Mouse (Mus musculus) brain, adult 2 months (tissue): Measurements from ENCODE around the gene Zfp219.
A peak's percentile ranks its signal among the peaks of the same experiment; 100 is the strongest.

ENCODE experiments used
- DNase-seq: peaks from one replicate; pipeline ENCODE4 v3.0.0; 2011; ENCODE audit warnings: low read depth, low spot score

The Zfp219 gene

DNA sequence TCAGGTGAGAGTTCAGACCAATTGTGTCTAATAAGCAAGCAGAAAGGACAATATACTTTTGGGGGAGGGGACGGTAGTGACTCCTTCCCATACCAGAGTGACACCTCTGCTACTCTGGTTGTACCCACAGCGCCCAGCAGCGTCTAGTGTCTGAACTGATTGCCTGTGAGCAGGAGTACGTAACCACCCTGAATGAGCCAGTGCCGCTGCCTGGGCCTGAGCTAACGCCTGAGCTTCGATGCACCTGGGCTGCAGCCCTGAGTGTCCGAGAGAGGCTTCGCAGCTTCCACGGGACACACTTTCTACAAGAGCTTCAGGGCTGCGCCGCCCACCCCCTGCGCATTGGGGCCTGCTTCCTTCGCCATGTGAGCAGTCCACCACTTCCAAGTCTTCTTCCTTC lies 23.1 kb downstream of the Zfp219 start:
- no peak for DNase-seq

DNA sequence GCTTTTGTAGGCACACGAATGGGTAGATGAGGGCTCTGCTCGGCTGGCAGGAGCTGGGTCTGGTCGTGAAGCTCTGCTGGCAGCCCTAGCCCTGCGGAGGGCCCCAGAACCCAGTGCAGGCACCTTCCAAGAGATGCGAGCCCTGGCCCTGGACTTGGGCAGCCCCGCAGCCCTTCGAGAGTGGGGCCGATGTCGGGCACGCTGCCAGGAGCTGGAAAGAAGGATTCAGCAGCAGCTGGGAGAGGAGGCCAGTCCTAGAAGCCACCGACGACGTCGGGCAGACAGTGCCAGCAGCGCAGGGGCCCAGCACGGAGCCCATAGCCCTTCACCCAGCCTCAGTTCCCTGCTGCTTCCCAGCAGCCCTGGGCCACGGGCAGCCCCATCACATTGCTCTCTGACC lies 23.7 kb downstream of the Zfp219 start:
- no peak for DNase-seq

DNA sequence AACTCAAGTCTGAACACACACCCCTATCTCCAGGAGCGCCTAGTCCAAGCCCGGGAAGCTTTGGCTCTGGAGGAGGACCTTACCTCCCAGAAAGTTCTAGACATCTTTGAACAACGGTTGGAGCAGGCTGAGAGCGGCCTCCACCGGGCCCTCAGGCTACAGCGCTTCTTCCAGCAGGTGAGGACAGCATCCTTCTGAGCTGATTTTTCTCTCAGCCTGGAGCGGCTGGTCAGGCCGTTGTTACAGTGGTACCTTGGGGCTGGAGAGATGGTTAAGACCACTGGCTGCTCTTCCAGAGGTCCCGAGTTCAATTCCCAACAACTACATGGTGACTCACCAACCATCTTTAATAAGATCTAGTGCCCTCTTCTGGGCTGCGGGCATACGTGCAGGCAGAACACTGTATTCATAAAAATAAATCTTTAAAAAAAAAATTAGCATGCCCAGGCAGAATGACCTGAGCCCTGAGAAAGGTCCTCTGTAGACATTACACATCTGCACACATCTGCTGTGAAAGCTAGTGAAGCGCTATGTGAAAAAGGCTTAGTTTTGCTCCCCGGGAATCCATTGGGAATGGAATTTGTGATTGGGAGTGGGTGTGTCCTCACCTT lies 24.2 kb downstream of the Zfp219 start:
- no peak for DNase-seq

DNA sequence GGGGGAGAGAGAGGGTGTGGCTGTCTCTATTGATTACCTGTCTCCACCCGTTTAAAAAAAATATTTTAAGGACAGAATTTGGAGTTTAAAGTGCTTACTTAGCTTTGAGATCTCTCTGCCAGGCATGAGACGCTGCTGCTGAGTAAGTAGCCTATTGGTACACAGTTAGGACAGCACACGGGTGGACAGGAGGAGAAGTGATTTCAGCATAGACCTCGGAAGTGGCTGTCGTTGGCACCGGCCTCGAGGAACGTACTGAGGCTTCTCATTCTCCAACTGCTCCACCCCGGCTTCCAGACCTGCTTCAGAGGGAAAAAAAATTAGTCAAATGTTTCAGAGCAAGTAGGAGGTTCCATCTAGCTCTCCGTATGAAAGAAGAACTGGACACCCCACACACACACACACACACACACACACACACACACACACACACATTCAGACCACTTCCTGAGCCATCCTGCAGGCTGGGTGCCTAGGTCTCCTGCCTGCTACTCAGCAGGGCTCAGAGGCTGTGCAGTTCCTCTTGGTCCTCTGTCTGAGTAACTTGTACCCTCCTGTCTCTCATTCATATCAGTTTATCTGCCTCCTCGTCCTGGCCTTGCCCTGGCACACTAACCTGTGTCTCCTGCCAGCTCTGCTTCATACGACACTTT lies 25.2 kb downstream of the Zfp219 start:
- no peak for DNase-seq

DNA sequence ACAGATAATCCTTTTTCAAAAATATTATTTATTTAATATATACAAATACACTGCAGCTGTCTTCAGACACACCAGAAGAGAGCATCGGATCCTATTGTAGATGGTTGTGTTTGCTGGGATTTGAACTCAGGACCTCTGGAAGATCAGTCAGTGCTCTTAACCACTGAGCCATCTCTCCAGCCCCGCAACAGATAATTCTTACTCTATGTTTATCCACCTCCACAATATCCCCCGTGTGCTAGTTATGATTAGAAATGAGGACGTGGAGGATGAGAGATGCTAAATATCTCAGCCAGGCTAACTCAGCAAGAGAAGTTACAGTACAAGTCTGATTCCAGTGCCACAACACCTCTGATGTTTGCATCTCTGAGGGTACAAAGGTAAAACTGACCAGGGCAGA lies 26.1 kb downstream of the Zfp219 start:
- DNase-seq = no peak

DNA sequence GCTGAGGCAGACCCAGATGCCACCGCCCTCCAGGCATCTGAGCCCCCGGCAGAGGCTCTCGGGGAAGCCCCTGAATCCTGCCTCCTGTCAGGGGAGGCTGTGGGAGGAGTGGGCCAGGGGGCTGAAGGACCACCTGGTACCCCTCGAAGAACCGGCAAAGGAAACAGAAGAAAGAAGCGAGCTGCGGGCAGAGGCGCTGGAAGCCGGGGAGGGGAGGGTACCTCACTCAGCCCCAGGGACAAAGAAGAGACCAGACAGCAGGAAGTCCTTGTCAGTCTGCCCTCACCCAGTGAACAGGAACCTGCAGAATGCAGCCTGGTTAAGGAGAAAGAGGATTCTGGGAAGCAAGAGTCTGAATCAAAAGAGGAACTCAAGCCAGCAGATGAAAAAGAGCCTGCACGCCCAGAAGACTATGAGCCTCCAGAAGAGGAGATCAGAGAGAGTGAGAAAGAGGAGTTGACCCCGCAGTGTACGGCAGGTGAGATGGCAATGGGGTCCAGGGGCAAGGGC lies 31.0 kb downstream of the Zfp219 start:
- DNase-seq = no peak

DNA sequence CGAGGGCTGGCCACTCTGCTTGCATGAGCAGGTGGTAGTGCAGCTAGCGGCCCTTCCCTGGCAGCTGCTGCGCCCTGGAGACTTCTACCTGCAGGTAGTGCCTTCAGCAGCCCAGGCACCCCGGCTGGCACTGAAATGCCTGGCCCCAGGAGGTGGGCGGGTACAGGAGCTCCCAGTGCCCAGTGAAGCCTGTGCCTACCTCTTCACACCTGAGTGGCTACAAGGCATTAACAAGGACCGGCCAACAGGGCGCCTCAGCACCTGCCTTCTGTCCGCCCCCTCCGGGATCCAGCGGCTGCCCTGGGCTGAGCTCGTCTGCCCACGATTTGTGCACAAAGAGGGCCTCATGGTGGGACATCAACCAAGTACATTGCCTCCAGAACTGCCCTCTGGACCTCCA lies 31.8 kb downstream of the Zfp219 start:
- DNase-seq = no peak

DNA sequence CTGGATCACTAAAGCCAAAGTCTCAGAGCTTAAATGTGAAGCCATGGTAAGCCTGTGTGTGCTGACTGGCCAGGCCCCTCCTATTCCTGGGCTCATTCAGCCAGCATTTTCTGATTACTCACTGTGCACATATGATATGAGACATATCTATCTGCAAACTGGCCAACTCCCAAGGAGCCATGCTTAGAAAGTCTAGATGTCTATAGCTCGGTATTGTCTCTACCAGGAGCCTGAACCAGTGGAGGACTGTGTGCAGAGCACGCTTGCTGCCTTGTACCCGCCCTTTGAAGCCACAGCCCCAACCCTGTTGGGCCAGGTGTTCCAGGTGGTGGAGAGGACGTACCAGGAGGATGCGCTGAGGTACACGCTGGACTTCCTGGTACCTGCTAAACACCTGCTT lies 33.4 kb downstream of the Zfp219 start:
- no peak for DNase-seq

DNA sequence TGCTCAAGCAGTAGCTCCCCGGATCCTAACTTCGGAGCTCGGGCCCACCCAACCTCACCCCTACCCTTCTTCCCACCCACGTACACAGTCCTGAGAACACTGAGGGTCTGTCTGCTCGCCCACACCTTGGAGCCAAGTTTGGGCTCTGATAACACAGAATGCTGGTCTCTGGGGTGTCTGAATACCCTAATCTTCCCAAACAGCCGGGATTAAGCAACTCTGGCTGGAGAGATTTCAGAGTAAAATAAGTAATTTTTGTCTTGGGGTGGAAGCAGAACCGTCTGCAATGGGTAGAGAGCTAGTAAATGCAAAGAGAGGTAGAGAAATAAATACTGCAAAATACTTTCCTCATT lies 34.4 kb downstream of the Zfp219 start:
- no peak for DNase-seq

DNA sequence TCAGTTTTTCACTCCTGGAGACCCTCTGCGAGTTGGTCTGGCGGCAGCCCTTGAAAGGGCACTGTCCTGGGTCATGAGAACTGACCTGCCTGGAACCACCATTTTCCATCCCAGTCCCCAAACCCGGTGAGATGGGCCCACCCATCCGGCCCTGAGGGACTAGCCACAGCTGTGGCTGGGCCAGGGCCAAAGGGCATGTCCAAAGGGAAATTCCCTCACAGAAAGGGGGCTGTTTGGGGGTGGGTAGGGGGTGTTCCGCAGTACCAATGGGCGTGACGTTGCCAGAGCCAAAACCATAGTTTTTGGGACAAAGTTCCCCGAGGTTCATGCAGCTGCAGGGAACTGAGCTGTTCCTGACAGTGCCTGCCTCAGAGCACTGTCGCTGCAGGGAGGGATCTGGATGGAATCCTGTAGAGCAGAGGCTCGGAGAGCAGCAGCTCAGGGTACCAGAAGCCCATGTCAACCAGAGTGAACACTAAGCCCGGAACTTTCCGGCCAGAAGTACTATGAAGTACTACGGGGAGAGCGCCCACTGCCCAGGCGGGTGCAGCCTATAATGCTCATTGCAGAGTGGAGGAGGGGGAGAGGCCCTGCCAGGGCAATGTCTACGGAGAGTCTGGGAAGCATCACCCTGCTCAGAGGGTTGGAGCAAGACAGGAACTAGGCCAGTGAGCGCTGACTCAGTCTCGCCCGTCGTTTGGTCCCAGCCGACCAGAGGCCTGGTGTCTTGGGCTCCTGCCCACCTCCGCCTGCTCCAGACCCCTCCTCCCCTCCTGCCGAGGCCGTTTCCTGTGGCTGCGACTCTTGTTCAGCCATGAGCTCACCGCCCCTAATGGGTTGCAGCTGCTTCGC lies 35.0 kb downstream of the Zfp219 start:
- DNase-seq = peak; percentile 82

DNA sequence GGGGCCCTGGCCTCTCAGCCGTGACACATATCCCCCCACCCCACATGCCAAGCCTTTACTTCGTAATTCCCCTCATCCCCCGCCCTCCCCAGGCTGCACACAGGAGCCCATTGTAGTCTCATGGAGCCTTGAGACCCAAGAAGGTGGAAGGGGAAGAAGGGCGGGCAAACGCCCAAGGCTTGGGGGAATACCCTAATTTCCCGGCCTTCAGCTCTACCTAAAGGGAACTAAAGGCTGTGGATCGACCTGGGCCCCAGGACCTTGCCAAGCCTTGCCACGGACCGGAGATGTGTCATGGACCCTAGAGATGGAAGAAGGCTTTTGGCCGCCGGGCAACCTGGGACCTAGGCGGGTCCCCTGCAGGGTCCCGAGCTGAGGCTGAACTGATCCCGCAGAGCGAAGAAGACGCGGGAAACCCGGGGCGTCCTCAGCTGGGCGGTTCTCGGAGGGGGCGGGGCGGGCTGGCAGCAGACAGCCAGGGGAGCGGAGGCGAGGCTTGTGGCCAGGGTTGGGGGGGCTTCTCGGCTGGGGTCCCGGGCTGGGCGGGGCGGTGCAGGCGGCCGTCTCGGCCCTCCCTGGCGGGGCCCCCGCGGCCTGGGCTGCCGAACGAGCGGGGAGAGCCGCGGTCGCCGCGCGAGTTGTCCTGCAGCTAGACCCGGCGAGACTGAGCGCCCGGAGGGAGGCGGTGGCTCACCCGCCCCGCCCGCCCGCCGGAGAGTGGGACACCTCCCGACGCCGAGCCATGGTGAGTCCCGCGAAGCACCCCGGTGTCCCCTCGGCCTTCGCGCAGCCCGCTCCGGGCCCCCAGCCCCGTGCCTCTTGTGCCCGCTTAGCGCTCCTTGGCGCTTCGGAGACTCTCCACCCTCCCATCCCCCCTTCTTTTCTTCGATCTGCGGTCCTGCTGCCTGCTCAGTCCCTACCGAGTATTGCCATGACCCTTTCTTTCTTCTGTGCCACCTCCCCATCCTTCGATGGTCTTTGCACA lies 36.0 kb downstream of the Zfp219 start, which contains the start of gene Arhgef40:
TSS of gene Arhgef40 (plus strand) at position 473 of the 985 bp plus-strand sequence.
- peak; percentile 56 for DNase-seq

DNA sequence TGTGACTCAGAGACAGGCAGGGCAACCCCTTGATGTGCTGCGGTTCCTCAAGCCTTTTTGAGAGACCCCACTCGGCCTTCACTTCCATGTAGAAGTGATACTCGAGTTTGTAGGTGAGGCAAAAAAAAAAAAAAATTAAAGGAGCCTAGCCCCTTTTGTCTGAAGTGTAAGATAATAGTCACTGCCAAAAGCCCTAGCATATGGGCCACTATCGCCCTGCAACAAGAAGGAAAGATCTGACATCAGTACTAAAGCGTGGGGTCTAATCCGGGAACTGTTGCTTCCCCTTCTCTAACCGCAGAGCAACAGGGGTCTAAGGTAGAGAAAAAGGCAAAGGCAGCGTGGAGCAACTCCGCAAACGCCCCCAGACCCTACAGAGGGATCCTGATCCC lies 36.7 kb downstream of the Zfp219 start:
- no peak for DNase-seq

DNA sequence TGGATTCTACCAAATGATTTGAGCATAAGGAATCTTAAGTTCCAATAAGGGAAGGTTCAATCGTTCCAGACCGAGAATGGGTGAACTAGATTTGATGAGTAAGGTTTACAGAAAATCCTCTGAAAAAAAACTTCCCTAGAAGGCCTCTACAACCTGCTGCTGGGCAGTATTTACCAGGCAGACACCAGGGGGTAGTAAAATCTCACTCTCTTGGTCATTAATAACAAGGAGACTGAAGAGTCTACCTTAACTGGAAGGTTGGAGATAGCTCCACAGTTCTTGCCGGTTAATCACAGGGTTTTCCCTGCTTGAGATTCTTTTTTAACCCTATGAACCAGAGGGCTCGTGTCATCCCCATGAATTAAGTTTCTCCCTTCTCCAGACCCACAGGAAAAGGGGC lies 37.3 kb downstream of the Zfp219 start:
- DNase-seq = no peak

DNA sequence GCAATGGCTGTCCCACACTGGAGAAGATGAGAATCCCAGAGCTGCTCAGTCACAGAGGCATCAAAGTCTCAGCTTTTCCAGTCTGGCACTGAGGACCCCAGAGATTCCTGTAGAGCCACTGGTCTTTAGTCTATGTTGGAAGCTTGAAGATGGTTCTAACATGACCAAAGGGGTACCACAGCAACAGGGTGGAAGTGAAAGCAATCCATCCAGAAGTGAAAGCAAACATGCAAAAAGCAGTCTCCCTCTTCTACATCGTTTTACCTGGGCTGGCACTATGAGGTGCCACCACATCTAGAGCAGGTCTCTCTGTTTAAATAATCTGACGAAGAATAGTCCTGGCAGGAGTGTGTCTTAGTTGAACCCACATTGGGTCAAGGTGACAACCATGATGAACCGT lies 41.3 kb downstream of the Zfp219 start:
- no peak for DNase-seq

DNA sequence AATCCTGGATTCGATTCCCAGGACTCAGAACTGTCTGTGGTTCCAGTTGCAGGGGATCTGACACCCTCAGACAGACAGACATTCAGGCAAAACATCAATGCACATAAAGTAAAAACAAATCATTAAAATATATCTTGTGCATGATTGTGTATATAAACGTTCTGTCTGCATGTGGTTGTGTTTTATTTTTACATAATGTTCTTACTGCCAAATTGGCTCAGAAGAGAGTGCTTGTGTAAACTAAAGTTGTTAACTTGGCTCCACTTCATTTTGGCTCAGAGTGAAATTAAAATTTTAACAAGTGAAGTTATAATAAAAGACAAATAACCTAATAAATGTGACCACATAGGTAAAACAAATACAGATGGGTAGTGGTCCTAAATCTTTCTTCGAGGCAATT lies 53.1 kb downstream of the Zfp219 start:
- no peak for DNase-seq

DNA sequence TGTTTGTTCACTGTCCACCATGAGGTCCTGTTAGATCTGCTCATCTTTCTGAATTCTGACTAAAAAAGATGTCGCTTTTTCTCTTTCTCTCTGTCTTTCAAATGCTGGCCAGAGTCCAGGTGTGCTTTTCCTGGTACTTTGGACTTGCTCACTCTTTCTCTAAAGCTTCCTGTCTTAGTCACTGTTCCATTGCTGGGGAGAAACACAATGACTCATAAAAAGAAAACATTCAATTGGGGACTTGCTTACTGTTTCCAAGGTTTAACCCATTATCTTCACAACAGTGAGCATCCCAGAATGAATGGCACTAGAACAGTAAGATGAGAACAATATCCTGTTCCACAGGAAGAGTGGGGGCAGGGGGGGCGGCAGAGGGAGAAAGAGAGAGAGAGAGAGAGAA lies 60.2 kb downstream of the Zfp219 start:
- peak; percentile 17 for DNase-seq
